Mouse (Mus musculus): ENCODE data around the gene Kctd8. TPM values are rescaled to one million over a fixed set of nuclear protein-coding genes. Genes with fewer than 3 reads are reported as not detected.

Gene Kctd8
- polyA plus RNA-seq, 1 experiment from 2014 or later: 6.7 TPM

- Histone ChIP-seq H3K4me1 (replicated peaks) (no peaks in the 10 kb centered on the region), H3K9ac (replicated peaks) (no peak overlapping the region), H3K27me3 (no peaks in the 10 kb centered on the region), H3K4me3 (replicated peaks) (no peak overlapping the region), H3K4me2 (replicated peaks) (no peak overlapping the region), H3K9me3 (no peaks in the 10 kb centered on the region), H3K36me3 (no peaks in the 10 kb centered on the region), H3K27ac (no peak overlapping the region)
- no peak for ATAC-seq
- whole genome bisulfite sequencing: 83% methylated on average over 4 of the region's 4 CpGs
These were observed 200.4 kb downstream of the Kctd8 start for GRCm38 (mm10) chr5:69141082-69141481.

GRCm38 (mm10) chr5:69108718-69109117 lies 232.8 kb downstream of the Kctd8 start:
- ATAC-seq: no peak
- WGBS: 86% methylated on average over 2 of the region's 2 CpGs
- no peaks in the 10 kb centered on the region for H3K27me3 ChIP-seq
- H3K9ac ChIP-seq (replicated peaks): no peak overlapping the region
- H3K9me3 ChIP-seq: no peaks in the 10 kb centered on the region
- no peak overlapping the region for H3K27ac ChIP-seq
- H3K4me1 ChIP-seq (replicated peaks): no peaks in the 10 kb centered on the region
- no peak overlapping the region for H3K4me2 ChIP-seq (replicated peaks)
- H3K4me3 ChIP-seq (replicated peaks): no peak overlapping the region
- no peaks in the 10 kb centered on the region for H3K36me3 ChIP-seq

DNA sequence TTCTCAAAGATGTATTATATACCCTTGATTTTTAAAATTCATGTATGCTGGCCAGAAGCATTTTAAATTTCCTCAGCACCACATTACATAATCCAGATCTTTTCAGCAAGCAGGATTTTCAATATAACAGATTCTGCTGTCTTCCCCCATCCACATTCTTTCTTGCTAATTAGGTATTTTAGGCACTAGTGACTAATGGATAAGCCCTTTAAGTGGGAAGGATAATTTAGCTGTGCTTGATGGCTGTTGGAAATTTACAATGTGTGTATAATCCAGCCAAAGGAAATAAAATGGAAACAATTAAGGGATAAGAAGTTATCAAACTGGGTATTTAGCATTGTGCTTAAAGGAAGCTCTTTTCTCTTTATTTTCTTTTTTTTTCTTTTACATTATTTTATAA lies 252.6 kb downstream of the Kctd8 start:
- H3K4me1 ChIP-seq (replicated peaks): no peaks in the 10 kb centered on the region
- H3K27ac ChIP-seq: no peak overlapping the region
- H3K27me3 ChIP-seq: no peaks in the 10 kb centered on the region
- H3K4me2 ChIP-seq (replicated peaks): no peak overlapping the region
- no peaks in the 10 kb centered on the region for H3K9me3 ChIP-seq
- H3K9ac ChIP-seq (replicated peaks): no peak overlapping the region
- H3K36me3 ChIP-seq: no peaks in the 10 kb centered on the region
- no peak overlapping the region for H3K4me3 ChIP-seq (replicated peaks)
- ATAC-seq: no peak

Small RNA genes lying within 50 kb of the gene (microRNA-seq; reads per million reads assigned to microRNA genes)
- gene Gm24368: not detected

Other genes with a start within 250 kb of the Kctd8 start
- not detected in 2 replicates for gene Yipf7, start 201.0 kb upstream of the Kctd8 start, polyA plus RNA-seq (2015; fragmentation: Nextera tagmentation; extraction: Ambion mirVana)
- 52.0 and 53.4 TPM in 2 replicates for gene Guf1, start 215.2 kb upstream of the Kctd8 start, polyA plus RNA-seq (2015; fragmentation: Nextera tagmentation; extraction: Ambion mirVana)

Measured in midbrain, embryonic 13.5 days (tissue).